Mouse (Mus musculus): ENCODE data around the gene Ccp110. TPM values are rescaled to one million over a fixed set of nuclear protein-coding genes. Genes with fewer than 3 reads are reported as not detected.

Gene Ccp110
- polyA plus RNA-seq, 1 experiment from 2014 or later = 21.1 TPM

GRCm38 (mm10) chr7:118705101-118705961 is 7.0 kb upstream of the Ccp110 start, which contains the start of gene Gde1:
Gene Gde1, minus strand, starts transcription at chr7:118705778.
- H3K9ac ChIP-seq = peak within 1 kb of the TSS; percentile 67
- H3K27ac ChIP-seq = peak within 1 kb of the TSS; percentile 82
- peak within 1 kb of the TSS; percentile 79 for H3K4me2 ChIP-seq
- no peaks in the 10 kb centered on the region for H3K9me3 ChIP-seq (replicated peaks)
- peaks cover 10% of the 10 kb centered on the region; the same call in 1 of the 2 replicates for H3K36me3 ChIP-seq
- no peaks in the 10 kb centered on the region for H3K27me3 ChIP-seq
- peak within 1 kb of the TSS; percentile 61 for H3K4me3 ChIP-seq (replicated peaks)
- H3K4me1 ChIP-seq = peaks cover 24% of the 10 kb centered on the region
- peak; percentile 96 for ATAC-seq (replicated peaks; ENCODE audit: low FRiP score)
- WGBS = under 1% methylated on average over 66 of the region's 66 CpGs

- Histone ChIP-seq H3K9ac (no peak overlapping the region), H3K9me3 (replicated peaks) (no peaks in the 10 kb centered on the region), H3K4me2 (peak overlapping the region; percentile 79), H3K27me3 (no peaks in the 10 kb centered on the region), H3K27ac (peak overlapping the region; percentile 82), H3K36me3 (peaks cover 9% of the 10 kb centered on the region; the same call in 1 of the 2 replicates), H3K4me3 (replicated peaks) (peak overlapping the region; percentile 61), H3K4me1 (peaks cover 24% of the 10 kb centered on the region)
- no peak; the same call in 1 of the 2 replicates for ATAC-seq (replicated peaks; ENCODE audit: low FRiP score)
- WGBS = 28% methylated on average over 6 of the region's 6 CpGs
Measured at GRCm38 (mm10) chr7:118706051-118706450, 6.3 kb upstream of the Ccp110 start.

GRCm38 (mm10) chr7:118706488-118706887 is 5.9 kb upstream of the Ccp110 start:
- Histone ChIP-seq H3K9me3 (replicated peaks) (no peaks in the 10 kb centered on the region), H3K4me2 (no peak overlapping the region; the same call in 1 of the 2 replicates), H3K27ac (peak overlapping the region; percentile 82), H3K27me3 (no peaks in the 10 kb centered on the region), H3K36me3 (peaks cover 8% of the 10 kb centered on the region; the same call in 1 of the 2 replicates), H3K4me1 (peaks cover 24% of the 10 kb centered on the region), H3K4me3 (replicated peaks) (no peak overlapping the region), H3K9ac (no peak overlapping the region)
- 87% methylated on average over 5 of the region's 5 CpGs for WGBS
- ATAC-seq (replicated peaks; ENCODE audit: low FRiP score) = no peak

GRCm38 (mm10) chr7:118707216-118707615 is 5.1 kb upstream of the Ccp110 start:
- H3K36me3 ChIP-seq = peaks cover 4% of the 10 kb centered on the region; the same call in 1 of the 2 replicates
- no peak overlapping the region for H3K27ac ChIP-seq
- no peak for ATAC-seq (replicated peaks; ENCODE audit: low FRiP score)
- no peaks in the 10 kb centered on the region for H3K9me3 ChIP-seq (replicated peaks)
- no peak overlapping the region for H3K4me2 ChIP-seq
- no peak overlapping the region for H3K4me3 ChIP-seq (replicated peaks)
- H3K27me3 ChIP-seq = no peaks in the 10 kb centered on the region
- H3K9ac ChIP-seq = no peak overlapping the region
- WGBS = 75% methylated on average over 2 of the region's 2 CpGs
- H3K4me1 ChIP-seq = peaks cover 24% of the 10 kb centered on the region

DNA sequence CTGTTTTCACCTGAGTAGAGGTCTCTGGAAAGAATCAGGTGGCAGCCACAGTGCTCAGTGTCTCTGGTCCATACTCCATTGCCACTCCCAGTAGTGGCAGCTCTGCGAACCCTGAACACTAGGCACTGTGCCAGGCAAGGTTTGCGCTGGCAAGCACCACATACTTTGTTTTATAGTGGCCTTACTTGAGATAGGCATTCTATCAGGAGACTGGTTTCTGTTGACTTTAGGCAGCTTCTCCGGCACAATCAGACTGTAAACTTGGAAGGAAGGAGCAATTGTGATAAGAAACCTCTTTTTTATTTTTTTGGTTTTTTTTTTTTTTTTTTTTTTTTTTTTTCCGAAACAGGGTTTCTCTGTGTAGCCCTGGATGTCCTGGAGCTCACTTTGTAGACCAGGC is 4.3 kb upstream of the Ccp110 start:
- WGBS = 77% methylated on average over 4 of the region's 4 CpGs
- no peak for ATAC-seq (replicated peaks; ENCODE audit: low FRiP score)
- Histone ChIP-seq H3K4me1 (peaks cover 26% of the 10 kb centered on the region), H3K36me3 (no peaks in the 10 kb centered on the region; the same call in 1 of the 2 replicates), H3K27ac (no peak overlapping the region), H3K9me3 (replicated peaks) (no peaks in the 10 kb centered on the region), H3K27me3 (no peaks in the 10 kb centered on the region), H3K9ac (no peak overlapping the region), H3K4me3 (replicated peaks) (no peak overlapping the region), H3K4me2 (no peak overlapping the region)

GRCm38 (mm10) chr7:118710776-118711175 is 1.6 kb upstream of the Ccp110 start:
- Histone ChIP-seq H3K36me3 (peaks cover 9% of the 10 kb centered on the region), H3K9ac (no peak overlapping the region), H3K27me3 (no peaks in the 10 kb centered on the region), H3K4me2 (no peak overlapping the region), H3K4me1 (peaks cover 14% of the 10 kb centered on the region), H3K4me3 (replicated peaks) (no peak overlapping the region), H3K9me3 (replicated peaks) (no peaks in the 10 kb centered on the region), H3K27ac (no peak overlapping the region)
- WGBS = 78% methylated on average over 5 of the region's 5 CpGs
- ATAC-seq (replicated peaks; ENCODE audit: low FRiP score) = no peak

DNA sequence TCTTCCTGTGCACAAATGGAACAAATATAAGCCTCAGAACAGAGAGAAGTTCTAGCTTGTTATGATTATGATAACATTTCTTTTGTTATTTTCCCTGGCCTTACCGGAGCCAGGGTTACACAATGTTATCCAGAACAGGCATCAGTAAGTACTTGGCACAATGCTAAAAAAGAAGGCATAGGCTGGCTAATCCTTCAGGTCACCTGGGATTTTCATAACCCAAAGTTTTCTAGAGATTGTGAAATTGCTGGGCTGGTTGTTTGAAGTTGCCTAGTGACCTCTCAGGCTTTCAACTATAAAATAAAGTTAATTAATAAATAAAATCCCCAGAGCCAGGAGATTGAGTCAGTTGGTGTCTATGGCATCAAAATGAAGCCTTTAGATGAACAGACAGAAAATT is 2.5 kb downstream of the Ccp110 start:
- Histone ChIP-seq H3K27me3 (no peaks in the 10 kb centered on the region), H3K9me3 (replicated peaks) (no peaks in the 10 kb centered on the region), H3K4me3 (replicated peaks) (no peak overlapping the region), H3K4me1 (peaks cover 9% of the 10 kb centered on the region), H3K9ac (no peak overlapping the region), H3K4me2 (no peak overlapping the region), H3K36me3 (peaks cover 36% of the 10 kb centered on the region), H3K27ac (no peak overlapping the region)
- 95% methylated on average over 1 of the region's 1 CpGs for WGBS
- no peak for ATAC-seq (replicated peaks; ENCODE audit: low FRiP score)

GRCm38 (mm10) chr7:118718066-118718465 is 5.7 kb downstream of the Ccp110 start:
- no peak overlapping the region for H3K4me3 ChIP-seq (replicated peaks)
- no peak overlapping the region for H3K27ac ChIP-seq
- 92% methylated on average over 4 of the region's 4 CpGs for WGBS
- H3K27me3 ChIP-seq = no peaks in the 10 kb centered on the region
- no peak for ATAC-seq (replicated peaks; ENCODE audit: low FRiP score)
- no peaks in the 10 kb centered on the region for H3K9me3 ChIP-seq (replicated peaks)
- no peak overlapping the region for H3K4me2 ChIP-seq
- H3K4me1 ChIP-seq = peaks cover 6% of the 10 kb centered on the region
- no peak overlapping the region for H3K9ac ChIP-seq
- H3K36me3 ChIP-seq = peaks cover 58% of the 10 kb centered on the region

- WGBS = 93% methylated on average over 9 of the region's 9 CpGs
- Histone ChIP-seq H3K27ac (no peak overlapping the region), H3K9ac (no peak overlapping the region), H3K9me3 (replicated peaks) (no peaks in the 10 kb centered on the region), H3K36me3 (peaks cover 80% of the 10 kb centered on the region), H3K27me3 (no peaks in the 10 kb centered on the region), H3K4me1 (no peaks in the 10 kb centered on the region), H3K4me3 (replicated peaks) (no peak overlapping the region), H3K4me2 (no peak overlapping the region)
- ATAC-seq (replicated peaks; ENCODE audit: low FRiP score) = no peak
Measured at GRCm38 (mm10) chr7:118723927-118724326, 11.6 kb downstream of the Ccp110 start.

- H3K4me2 ChIP-seq = no peak overlapping the region
- H3K4me1 ChIP-seq = no peaks in the 10 kb centered on the region
- no peak overlapping the region for H3K9ac ChIP-seq
- 84% methylated on average over 2 of the region's 2 CpGs for WGBS
- peaks cover 83% of the 10 kb centered on the region for H3K36me3 ChIP-seq
- no peak overlapping the region for H3K27ac ChIP-seq
- H3K4me3 ChIP-seq (replicated peaks) = no peak overlapping the region
- H3K27me3 ChIP-seq = no peaks in the 10 kb centered on the region
- H3K9me3 ChIP-seq (replicated peaks) = no peaks in the 10 kb centered on the region
- ATAC-seq (replicated peaks; ENCODE audit: low FRiP score) = no peak
Measured at GRCm38 (mm10) chr7:118725459-118725858, 13.1 kb downstream of the Ccp110 start.

- Histone ChIP-seq H3K4me1 (no peaks in the 10 kb centered on the region), H3K4me2 (no peak overlapping the region), H3K27ac (no peak overlapping the region), H3K9ac (no peak overlapping the region), H3K4me3 (replicated peaks) (no peak overlapping the region), H3K36me3 (peaks cover 92% of the 10 kb centered on the region), H3K27me3 (no peaks in the 10 kb centered on the region), H3K9me3 (replicated peaks) (no peaks in the 10 kb centered on the region)
- WGBS = 91% methylated on average over 13 of the region's 13 CpGs
- ATAC-seq (replicated peaks; ENCODE audit: low FRiP score) = no peak
Measured at GRCm38 (mm10) chr7:118728846-118729587, 16.7 kb downstream of the Ccp110 start.

GRCm38 (mm10) chr7:118731781-118732180 is 19.4 kb downstream of the Ccp110 start:
- Histone ChIP-seq H3K4me3 (replicated peaks) (no peak overlapping the region), H3K9me3 (replicated peaks) (no peaks in the 10 kb centered on the region), H3K27me3 (no peaks in the 10 kb centered on the region), H3K4me2 (no peak overlapping the region), H3K9ac (no peak overlapping the region), H3K36me3 (peaks cover 75% of the 10 kb centered on the region), H3K4me1 (no peaks in the 10 kb centered on the region), H3K27ac (no peak overlapping the region)
- WGBS = 92% methylated on average over 3 of the region's 3 CpGs
- no peak for ATAC-seq (replicated peaks; ENCODE audit: low FRiP score)
